Mouse (Mus musculus) adrenal gland, adult 2 months (tissue): ENCODE data around the gene Rrn3. TPM values are rescaled to one million over a fixed set of nuclear protein-coding genes. Genes with fewer than 3 reads are reported as not detected.
"Not testable (repeated sequence)": the region's sequence is repeated elsewhere in the genome, so short reads cannot be mapped to it uniquely, and the experiment has no call there.

Source experiments
- DNase-seq: peaks from one replicate; pipeline ENCODE4 v3.0.0; 2021
- long read RNA-seq: library from polyadenylated mRNA; stranded (forward); transcript quantifications from one replicate; pipeline ENCODE4 v2.0.0, GENCODE M21; 2021
- polyA plus RNA-seq: library from polyadenylated mRNA; depleted of rRNA; stranded (reverse); fragments of >200 nt; gene quantifications from 2 replicates; pipeline ENCODE4 v1.2.3, GENCODE M21; 2012; rRNA removed
- total RNA-seq, 2 experiments: library from RNA; stranded (reverse); gene quantifications; 2 replicates each; pipeline ENCODE4 v1.2.3; 2021

Rrn3 gene
- total RNA-seq (10 to 100 TPM; 43.9 to 48.0 TPM), polyA plus RNA-seq (9.4 and 17.2 TPM in 2 replicates)
- long read RNA-seq, transcript Rrn3-201 (18 exons, 3,582 nt), result major isoform, 32 of 38 reads
- long read RNA-seq, partial matches to known transcripts, result 1 of 38 reads
- long read RNA-seq, other reads (novel, unspliced or antisense), result 5 of 38 reads

GRCm38 (mm10) chr16:13780353-13781036 lies at the start of gene Rrn3:
Gene Rrn3, plus strand, starts transcription at chr16:13780708.
- peak; percentile 95 for DNase-seq

- no peak for DNase-seq
These were observed 47.7 kb upstream of the Rrn3 start for GRCm38 (mm10) chr16:13732786-13733185.

GRCm38 (mm10) chr16:13733518-13734137 lies 46.9 kb upstream of the Rrn3 start:
- peak; percentile 83 for DNase-seq

GRCm38 (mm10) chr16:13735977-13736376 lies 44.5 kb upstream of the Rrn3 start:
- DNase-seq, result no peak

- DNase-seq, result not testable (repeated sequence)
These were observed 41.5 kb upstream of the Rrn3 start for GRCm38 (mm10) chr16:13739044-13739443.

GRCm38 (mm10) chr16:13740844-13741243 lies 39.7 kb upstream of the Rrn3 start:
- no peak for DNase-seq

GRCm38 (mm10) chr16:13747708-13748107 lies 32.8 kb upstream of the Rrn3 start:
- no peak for DNase-seq

GRCm38 (mm10) chr16:13748124-13748523 lies 32.4 kb upstream of the Rrn3 start:
- DNase-seq, result no peak

- DNase-seq, result not testable (repeated sequence)
These were observed 31.7 kb upstream of the Rrn3 start for GRCm38 (mm10) chr16:13748813-13749212.

- no peak for DNase-seq
These were observed 31.2 kb upstream of the Rrn3 start for GRCm38 (mm10) chr16:13749306-13749705.

- DNase-seq, result no peak
These were observed 30.5 kb upstream of the Rrn3 start for GRCm38 (mm10) chr16:13749981-13750380.

GRCm38 (mm10) chr16:13750626-13751025 lies 29.9 kb upstream of the Rrn3 start:
- no peak for DNase-seq

- DNase-seq, result no peak
These were observed 26.5 kb upstream of the Rrn3 start for GRCm38 (mm10) chr16:13753986-13754385.

GRCm38 (mm10) chr16:13754400-13755190 lies 25.9 kb upstream of the Rrn3 start:
- DNase-seq, result peak; percentile 97

- DNase-seq, result no peak
These were observed 22.7 kb upstream of the Rrn3 start for GRCm38 (mm10) chr16:13757823-13758222.

- not testable (repeated sequence) for DNase-seq
These were observed 17.7 kb upstream of the Rrn3 start for GRCm38 (mm10) chr16:13762807-13763206.

GRCm38 (mm10) chr16:13764519-13764918 lies 16.0 kb upstream of the Rrn3 start:
- no peak for DNase-seq

- DNase-seq, result no peak
These were observed 14.1 kb upstream of the Rrn3 start for GRCm38 (mm10) chr16:13766367-13766766.

GRCm38 (mm10) chr16:13771603-13772002 lies 8.9 kb upstream of the Rrn3 start:
- not testable (repeated sequence) for DNase-seq

GRCm38 (mm10) chr16:13772051-13772450 lies 8.5 kb upstream of the Rrn3 start:
- not testable (repeated sequence) for DNase-seq

GRCm38 (mm10) chr16:13774011-13774410 lies 6.5 kb upstream of the Rrn3 start:
- DNase-seq, result peak; percentile 85

GRCm38 (mm10) chr16:13774651-13775050 lies 5.9 kb upstream of the Rrn3 start:
- DNase-seq, result not testable (repeated sequence)

- DNase-seq, result no peak
These were observed 708 bp downstream of the Rrn3 start for GRCm38 (mm10) chr16:13781216-13781615.
